Mouse (Mus musculus) cerebellum, adult 8-10 months (tissue): ENCODE measurements at regions not wholly inside any gene's neighbourhood (a gene's known extent, or its start where the extent isn't known, plus 50 kb on each side); places are given as distances from the start of the nearest gene placed in this dataset.
"Not testable (repeated sequence)": the region's sequence is repeated elsewhere in the genome, so short reads cannot be mapped to it uniquely, and the experiment has no call there.

Experiments used
- DNase-seq: peaks from one replicate; pipeline ENCODE4 v3.0.0; 2022

GRCm38 (mm10) chr4:3497392-3497791 lies 312.2 kb upstream of the Vmn1r3 start:
- not testable (repeated sequence) for DNase-seq

- not testable (repeated sequence) for DNase-seq
These were observed 310.8 kb upstream of the Vmn1r3 start for GRCm38 (mm10) chr4:3495987-3496386.

GRCm38 (mm10) chr4:3494123-3494681 lies 309.0 kb upstream of the Vmn1r3 start:
- not testable (repeated sequence) for DNase-seq

DNA sequence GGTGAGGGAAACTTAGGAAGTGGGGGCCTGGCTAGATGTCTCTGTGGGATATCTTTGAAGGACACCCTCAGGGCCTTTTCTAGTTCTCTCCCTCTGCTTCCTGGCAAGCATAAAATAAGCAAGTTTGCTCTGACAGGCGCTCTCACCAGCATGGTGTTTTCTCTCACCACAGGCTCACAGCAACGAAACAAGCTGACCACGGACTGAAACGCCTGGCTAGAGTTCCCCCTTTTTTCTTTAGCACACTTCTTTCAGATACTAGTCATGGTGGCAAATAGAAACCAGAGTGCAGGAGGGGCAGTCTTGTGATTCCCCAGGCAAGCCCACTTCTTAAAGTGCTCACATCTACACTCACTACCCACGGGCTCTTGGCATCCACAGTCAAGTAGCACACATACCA lies 305.7 kb upstream of the Vmn1r3 start:
- not testable (repeated sequence) for DNase-seq

- DNase-seq, result no peak
These were observed 296.9 kb upstream of the Vmn1r3 start for GRCm38 (mm10) chr4:3482092-3482491.

DNA sequence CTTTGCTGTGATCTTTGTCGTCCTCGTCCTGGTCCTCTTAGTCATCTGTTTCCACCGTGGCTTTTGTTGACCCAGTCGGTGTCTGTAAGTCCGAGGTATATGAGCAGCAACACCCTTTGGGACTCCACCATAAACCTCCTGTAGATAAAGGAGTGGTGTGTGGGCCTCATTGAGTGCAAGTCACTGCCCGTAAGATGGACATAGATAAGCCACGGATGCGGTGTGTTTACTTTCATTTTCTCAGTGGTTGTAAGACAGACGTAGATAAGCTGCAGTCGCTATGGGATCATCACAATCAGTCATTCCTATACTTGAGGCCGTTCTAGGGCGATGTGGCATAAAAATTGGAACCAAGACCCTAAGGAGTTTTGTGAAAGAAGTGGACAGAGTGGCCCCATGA lies 271.6 kb upstream of the Vmn1r3 start:
- no peak for DNase-seq

GRCm38 (mm10) chr4:3437380-3437779 lies 252.2 kb upstream of the Vmn1r3 start:
- not testable (repeated sequence) for DNase-seq

DNA sequence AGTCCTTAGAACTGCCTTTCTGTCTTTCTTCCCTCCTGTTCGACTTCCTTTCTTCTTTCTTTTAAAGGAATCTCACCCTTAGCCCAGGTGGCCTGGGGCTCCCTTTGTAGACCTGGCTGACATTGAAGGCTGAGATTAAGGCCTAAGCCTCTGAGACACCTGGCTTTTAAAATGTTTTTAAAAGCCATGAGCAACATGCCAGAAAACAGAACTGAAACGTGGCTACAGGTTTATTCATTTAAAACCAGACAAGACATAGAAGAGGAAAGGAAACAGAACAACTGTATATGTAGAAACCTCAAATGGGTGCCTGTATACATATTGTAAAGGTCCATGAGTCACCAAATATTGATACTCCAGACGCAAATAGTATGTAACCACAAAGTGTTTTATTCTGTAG lies 242.8 kb upstream of the Vmn1r3 start:
- DNase-seq, result no peak

DNA sequence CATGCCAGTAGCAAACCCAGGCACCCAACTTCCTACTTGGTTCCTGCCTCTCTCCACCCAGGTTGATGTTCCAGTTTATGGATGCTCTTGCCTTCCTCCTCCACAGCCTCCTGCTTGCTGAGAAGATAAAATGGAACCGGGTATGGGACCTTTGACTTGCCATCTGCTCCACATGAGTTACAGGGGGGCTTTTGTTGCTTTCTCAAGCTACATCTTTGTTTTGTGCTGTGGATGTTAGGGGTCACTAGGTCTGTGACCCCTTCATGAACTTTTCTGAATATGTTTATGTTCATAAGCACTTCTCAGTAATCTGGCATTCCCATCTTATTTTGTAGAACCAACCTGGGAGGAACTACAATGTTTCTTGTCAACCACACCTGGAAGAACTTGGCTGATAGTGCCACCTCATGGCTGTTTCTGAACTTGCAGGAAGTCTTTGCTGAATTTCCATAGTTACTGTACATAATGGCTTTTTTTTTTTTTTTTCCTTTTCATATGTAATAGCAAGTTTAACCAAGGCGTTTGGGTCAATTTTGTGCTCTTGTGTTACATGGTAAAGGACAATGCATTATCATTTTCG lies 234.9 kb upstream of the Vmn1r3 start:
- peak; percentile 9 for DNase-seq

- DNase-seq, result no peak
These were observed 231.5 kb upstream of the Vmn1r3 start for GRCm38 (mm10) chr4:3416670-3417069.

- not testable (repeated sequence) for DNase-seq
These were observed 229.4 kb upstream of the Vmn1r3 start for GRCm38 (mm10) chr4:3414442-3415022.

GRCm38 (mm10) chr4:3413493-3414441 lies 228.6 kb upstream of the Vmn1r3 start:
- DNase-seq, result no peak

DNA sequence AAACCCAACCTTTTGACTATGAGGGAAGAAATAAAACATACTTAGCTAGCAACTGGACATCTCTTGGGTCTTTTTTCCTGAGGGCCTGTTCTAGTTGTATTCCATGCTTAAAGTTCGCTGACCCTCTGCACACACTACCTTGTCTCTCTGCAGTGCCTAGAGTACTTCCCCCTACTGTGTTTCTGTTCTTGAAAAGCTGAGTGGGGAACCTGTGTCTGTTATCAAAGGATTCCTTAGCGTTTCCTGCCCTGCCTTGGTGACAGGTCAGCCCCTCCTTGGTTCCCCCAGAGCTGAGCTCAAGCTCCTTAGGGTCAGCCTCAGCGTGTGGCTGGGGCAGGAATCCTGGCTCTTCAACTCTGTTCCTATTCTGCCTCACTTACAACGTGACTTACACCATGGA lies 227.2 kb upstream of the Vmn1r3 start:
- not testable (repeated sequence) for DNase-seq

GRCm38 (mm10) chr4:3402856-3403255 lies 217.7 kb upstream of the Vmn1r3 start:
- not testable (repeated sequence) for DNase-seq

GRCm38 (mm10) chr4:3401766-3402165 lies 216.6 kb upstream of the Vmn1r3 start:
- DNase-seq, result not testable (repeated sequence)

DNA sequence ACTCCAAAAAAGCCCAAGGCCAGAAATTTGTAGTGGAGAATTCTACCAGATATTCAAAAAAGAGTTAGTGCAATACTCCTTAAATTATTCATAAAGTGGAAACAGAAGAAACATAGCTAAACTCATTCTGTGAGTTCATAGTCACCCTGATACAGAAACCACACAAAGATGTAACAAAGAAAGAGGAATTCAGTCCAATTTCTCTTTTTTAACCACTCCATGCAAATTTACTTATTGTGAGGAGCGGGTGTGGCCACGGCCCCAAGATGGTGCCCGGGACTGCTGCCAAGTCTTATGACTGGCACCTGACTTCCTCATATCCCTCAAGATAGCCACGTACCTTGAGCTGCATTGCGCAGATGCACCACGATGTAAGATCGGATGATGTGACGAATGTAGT lies 206.4 kb upstream of the Vmn1r3 start:
- DNase-seq, result not testable (repeated sequence)

- not testable (repeated sequence) for DNase-seq
These were observed 188.0 kb upstream of the Vmn1r3 start for GRCm38 (mm10) chr4:3373027-3373763.

DNA sequence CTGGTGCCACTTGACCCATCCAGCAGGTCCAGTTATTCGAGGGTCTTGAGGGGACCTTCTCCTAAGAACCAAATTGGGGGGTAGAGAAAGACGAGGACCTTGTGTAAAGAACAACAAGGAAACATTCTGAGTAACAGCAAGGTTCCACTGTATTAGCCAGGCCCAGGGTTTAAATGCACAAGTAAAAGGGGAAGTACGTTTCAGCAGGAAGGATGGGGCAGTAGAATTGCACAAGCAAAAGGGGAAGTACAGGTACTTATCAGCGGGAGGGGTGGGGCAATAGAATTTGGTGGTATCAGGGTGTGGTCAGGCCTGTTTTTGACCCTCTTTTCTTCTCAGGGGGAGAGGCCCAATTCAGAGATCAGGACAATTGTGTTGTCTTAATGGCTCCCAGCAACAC lies 182.9 kb upstream of the Vmn1r3 start:
- DNase-seq, result not testable (repeated sequence)

GRCm38 (mm10) chr4:3343443-3343842 lies 158.3 kb upstream of the Vmn1r3 start:
- not testable (repeated sequence) for DNase-seq

GRCm38 (mm10) chr4:3342696-3343095 lies 157.5 kb upstream of the Vmn1r3 start:
- not testable (repeated sequence) for DNase-seq

DNA sequence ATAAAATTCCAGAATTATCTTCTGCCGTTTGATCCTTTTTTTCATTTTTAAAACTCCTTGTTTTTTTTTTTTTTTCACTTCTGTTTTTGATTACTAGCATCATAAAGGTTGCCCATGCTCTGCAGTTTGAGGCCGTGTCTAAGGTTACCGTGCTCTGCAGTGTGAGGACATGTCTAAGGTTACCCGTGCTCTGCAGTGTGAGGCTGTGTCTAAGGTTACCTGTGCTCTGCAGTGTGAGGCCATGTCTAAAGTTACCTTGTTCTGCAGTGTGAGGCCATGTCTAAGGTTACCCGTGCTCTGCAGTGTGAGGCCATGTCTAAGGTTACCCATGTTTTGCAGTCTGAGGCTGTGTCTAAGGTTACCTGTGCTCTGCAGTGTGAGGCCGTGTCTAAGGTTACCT lies 157.0 kb upstream of the Vmn1r3 start:
- not testable (repeated sequence) for DNase-seq
